Mouse (Mus musculus) right cerebral cortex, adult 2 months (tissue): Measurements from ENCODE around the gene Il31ra.
A peak's percentile ranks its signal among the peaks of the same experiment; 100 is the strongest.

Source experiments
- DNase-seq, 2 experiments: peaks; one replicate each; pipeline ENCODE4 v3.0.0; 2021 to 2022; ENCODE audit warnings: low spot score in 2 of 2

The Il31ra gene

DNA sequence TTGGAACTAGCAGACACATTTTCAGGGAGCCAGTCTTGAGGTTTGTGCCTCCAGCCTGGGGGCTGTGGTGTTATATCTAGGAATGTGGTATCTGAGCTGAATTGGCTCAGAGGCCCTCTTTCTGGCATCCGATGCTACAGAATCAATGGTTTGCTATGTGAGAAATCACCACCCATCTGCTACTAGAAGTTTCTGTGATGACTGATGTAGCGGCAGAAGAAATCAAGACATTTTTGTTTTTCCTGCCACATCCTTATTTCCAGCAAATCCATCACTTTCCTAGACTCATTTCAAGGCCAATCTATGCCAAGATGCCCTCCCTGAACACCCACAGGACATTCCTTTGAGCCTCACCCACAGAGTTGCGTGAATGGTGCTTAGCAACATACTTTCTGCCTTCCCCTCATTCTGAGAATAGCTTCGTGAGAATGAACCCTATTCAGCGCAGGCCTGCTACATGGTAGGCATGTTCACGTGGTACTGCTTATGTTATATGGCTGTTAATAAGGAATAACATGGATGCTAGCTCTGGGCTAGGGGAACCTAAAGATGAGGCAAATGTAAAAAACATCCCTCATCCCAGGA lies 33.5 kb downstream of the Il31ra start:
- peak; percentile 20 to 27 for DNase-seq

DNA sequence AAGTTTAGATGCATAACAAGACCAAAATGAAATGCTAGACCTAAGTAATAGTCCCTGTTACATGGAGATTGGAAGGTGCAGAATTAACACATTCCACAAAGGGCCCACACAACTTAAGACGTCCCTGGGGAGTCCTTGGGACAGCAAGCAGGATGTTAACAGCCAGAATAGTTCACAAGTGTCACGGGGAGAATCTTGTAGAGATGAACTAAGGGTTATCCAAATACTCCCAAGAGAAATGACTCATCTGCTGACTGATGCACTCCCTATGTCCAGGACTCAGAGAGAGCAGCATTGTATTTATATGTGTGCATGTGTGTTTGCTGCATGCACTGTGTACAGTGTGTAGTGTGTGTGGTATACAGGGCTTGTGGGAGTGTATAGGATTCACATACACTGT lies 37.7 kb downstream of the Il31ra start:
- DNase-seq: no peak

DNA sequence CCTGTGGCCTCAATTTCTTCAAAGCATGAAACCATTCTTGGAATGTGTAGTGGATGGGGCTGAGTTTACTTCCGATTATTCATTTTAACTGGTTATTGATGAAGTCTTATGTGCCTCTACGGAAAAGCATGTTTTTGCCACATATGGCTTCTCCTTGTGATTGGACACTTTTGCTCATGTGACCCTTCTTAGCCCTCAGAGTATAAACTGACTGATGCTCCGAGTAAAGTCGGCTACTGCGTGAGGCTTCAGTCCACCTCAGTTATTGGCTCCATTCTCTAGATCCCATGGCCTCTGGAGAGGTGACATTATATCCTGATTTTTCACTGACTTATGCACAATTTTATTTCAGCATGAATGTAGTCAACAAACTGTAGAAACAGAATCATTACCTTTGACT lies 40.9 kb downstream of the Il31ra start:
- no peak for DNase-seq

- no peak for DNase-seq
These were observed 42.3 kb downstream of the Il31ra start for GRCm38 (mm10) chr13:112551641-112552548.

DNA sequence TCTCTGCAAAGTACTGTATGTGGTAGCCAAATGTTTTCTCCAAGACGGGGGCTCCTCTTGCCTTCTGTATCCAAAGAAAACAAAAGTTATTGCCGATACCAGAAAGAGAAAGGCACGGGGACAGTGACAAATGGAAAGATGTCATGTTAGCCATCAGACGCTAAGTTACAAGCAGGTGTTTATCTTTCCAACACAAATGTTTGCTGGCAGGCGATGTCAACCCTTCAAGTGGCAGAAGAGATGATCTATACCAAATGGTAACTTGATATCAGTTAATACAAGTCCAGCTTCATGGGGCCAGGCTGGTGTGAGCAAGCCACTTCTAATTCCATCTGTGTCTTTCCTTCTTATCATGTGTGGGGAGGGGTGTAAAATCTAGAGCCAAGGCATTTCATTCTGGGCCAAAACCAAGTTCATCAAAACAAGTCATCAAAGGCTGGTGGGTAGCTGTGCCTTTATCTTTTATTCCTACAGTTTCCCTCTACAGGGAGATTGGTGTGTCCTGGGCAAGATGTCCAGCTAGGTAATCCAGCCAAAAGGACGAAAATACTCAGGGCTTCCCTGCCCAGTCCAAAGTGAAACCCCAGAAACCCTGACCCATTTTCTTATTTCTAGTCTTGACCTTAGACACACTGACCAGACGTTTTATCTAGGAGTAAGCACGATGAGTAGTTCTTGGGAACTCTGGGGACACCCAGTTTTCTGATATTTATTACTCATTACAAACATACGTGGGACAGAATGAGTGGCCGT lies 52.8 kb downstream of the Il31ra start:
- DNase-seq: no peak

DNA sequence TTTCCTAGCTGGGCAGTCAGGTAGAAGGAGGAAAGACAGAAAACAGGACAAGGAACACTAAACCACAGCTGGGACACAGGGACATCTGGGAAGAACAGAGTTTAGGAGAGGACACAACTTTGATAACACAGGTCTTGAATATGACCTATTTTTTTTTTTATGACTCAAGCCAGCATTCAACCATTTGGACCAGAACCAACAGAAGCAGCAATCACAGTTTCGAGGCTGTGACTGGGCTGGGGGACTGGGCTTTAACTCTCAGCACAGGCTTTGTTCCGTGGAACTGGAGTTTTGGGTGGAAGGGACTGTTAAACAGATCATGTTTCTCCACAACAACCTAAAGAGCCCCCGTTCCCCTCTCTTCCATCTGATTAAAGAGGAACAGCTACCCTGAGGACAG lies 53.5 kb downstream of the Il31ra start:
- no peak for DNase-seq

DNA sequence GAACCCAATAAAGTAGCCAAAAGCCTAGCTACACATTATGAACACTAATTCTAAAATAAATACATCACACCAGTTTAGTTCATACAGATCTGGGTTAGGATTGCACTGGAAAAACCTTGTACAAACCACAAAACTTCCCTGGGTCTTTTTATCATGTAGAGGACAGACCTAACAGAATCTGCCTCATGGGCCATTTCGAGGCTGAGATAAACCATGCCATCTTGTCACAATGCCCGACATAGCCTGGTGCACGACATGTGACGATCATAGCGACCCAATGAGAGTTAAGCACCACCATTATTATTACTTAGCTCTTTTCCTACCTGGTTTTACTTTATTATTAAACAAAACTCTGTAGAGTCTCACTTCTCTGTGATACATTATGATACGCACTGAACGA lies 57.1 kb downstream of the Il31ra start:
- DNase-seq: no peak

- DNase-seq: no peak
These were observed 57.5 kb downstream of the Il31ra start for GRCm38 (mm10) chr13:112536611-112537010.

GRCm38 (mm10) chr13:112533556-112533955 lies 60.6 kb downstream of the Il31ra start:
- no peak for DNase-seq

GRCm38 (mm10) chr13:112532235-112532634 lies 61.9 kb downstream of the Il31ra start:
- DNase-seq: no peak

DNA sequence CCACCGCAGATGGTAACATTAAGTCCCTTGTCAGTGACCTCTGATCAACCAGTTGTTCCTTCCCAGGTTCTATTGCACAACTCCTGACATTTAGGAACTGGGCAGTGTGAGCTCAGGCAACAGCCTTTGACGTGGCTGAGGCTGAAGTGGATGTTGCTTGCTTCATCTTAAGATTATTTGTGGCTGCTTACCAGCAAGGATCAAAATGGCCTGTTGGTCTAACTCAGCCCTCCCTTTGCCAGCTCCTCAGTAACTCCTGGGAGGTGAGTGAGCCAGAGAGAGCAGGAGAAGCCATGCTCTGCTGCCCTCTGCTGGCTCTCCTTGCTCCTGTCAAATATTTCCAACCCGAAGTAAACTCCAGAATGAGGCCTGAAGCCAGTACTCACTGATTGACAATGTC lies 64.3 kb downstream of the Il31ra start:
- peak; percentile 76 to 77 for DNase-seq

GRCm38 (mm10) chr13:112527186-112527585 lies 67.0 kb downstream of the Il31ra start:
- DNase-seq: no peak

- DNase-seq: no peak
These were observed 70.7 kb downstream of the Il31ra start for GRCm38 (mm10) chr13:112523346-112523970.

- no peak for DNase-seq
These were observed 71.3 kb downstream of the Il31ra start for GRCm38 (mm10) chr13:112522896-112523295.

DNA sequence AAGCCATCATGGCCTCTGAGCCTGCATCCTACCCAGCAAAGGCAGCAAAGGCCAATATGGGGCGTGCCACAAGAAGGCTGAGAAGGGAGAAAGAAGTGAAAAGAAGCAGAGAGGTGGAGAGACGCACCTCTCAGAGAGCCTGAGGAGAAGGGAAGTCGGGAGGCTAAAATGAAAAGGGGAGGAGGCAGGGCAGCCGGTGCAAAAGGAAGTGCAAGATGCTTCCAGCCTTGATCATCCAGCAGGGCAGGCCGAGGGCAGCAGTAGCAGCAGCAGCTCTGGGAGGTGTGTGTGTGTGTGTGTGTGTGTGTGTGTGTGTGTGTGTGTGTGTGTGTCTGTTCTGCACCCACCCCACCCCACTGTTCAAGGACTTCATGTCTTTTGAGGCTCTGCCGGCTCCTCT lies 71.9 kb downstream of the Il31ra start:
- no peak for DNase-seq

GRCm38 (mm10) chr13:112514546-112514945 lies 79.6 kb downstream of the Il31ra start:
- DNase-seq: no peak

- no peak for DNase-seq
These were observed 81.3 kb downstream of the Il31ra start for GRCm38 (mm10) chr13:112512824-112513223.

- no peak for DNase-seq
These were observed 82.3 kb downstream of the Il31ra start for GRCm38 (mm10) chr13:112511810-112512209.

- no peak for DNase-seq
These were observed 82.9 kb downstream of the Il31ra start for GRCm38 (mm10) chr13:112511261-112511660.

GRCm38 (mm10) chr13:112510437-112511212 lies 83.5 kb downstream of the Il31ra start:
- peak in 1 of 2 experiments; percentile 10 for DNase-seq

- DNase-seq: peak; percentile 60 to 63
These were observed 84.7 kb downstream of the Il31ra start for GRCm38 (mm10) chr13:112509465-112509864.
